20 mouse cellular contexts compared by ENCODE assay signal in the genomic region with DNA sequence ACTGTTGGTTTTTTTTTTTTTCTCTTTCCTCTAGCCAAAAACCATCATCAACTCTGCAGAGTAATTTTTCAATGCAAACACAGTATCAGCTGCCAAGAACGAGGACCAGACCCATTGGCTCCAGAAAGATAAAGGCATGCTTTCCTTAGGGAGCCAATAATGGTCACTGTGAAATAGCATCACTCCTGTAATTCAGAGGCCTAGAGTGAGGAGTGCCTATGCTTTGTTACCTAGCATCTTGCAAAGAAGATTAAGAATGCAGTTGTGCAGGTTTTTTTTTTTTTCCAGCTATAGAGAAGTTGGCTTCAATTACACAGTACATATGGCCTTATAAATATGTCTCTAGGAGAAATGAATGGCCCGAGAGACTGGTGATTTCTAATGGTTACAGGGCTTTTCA.
"Had no signal": no experiment of that assay in that cellular context is flagged by ENCODE, and none has a peak within 500 bp of the region (broad histone marks: within the 10 kb centered on the region; RNA-seq: fewer than 3 reads in every experiment).

No protein-coding gene starts in this region.

- DNase-seq: lung, adult 18-20 months; lung, postnatal 14 days; lung, postnatal 36 days; retina, postnatal 1 day; right cerebral cortex, adult 18-20 months; right cerebral cortex, postnatal 25 days; right cerebral cortex, postnatal 4 days; spleen, adult 18-20 months; thymus, adult 18-20 months; thymus, postnatal 14 days; thymus, postnatal 36 days had no signal

- H3K36me3 ChIP-seq: lung, embryonic 15.5 days; midbrain, embryonic 10.5 days; midbrain, embryonic 13.5 days; neural tube, embryonic 13.5 days; neural tube, embryonic 15.5 days had no signal

- H3K9ac ChIP-seq: liver, embryonic 14.5 days; lung, embryonic 15.5 days; midbrain, embryonic 13.5 days; neural tube, embryonic 13.5 days; neural tube, embryonic 15.5 days had no signal

- ATAC-seq: lung, postnatal 0 days; midbrain, embryonic 13.5 days; midbrain, embryonic 16.5 days had no signal

- H3K4me3 ChIP-seq: lung, embryonic 15.5 days; midbrain, embryonic 10.5 days; midbrain, embryonic 13.5 days; myocyte; neural tube, embryonic 13.5 days; neural tube, embryonic 15.5 days had no signal

- H3K27ac ChIP-seq: liver, embryonic 14.5 days; lung, embryonic 15.5 days; midbrain, embryonic 10.5 days; midbrain, embryonic 13.5 days; neural tube, embryonic 13.5 days; neural tube, embryonic 15.5 days had no signal

- H3K9me3 ChIP-seq: lung, embryonic 15.5 days; midbrain, embryonic 10.5 days; midbrain, embryonic 13.5 days; neural tube, embryonic 13.5 days; neural tube, embryonic 15.5 days had no signal

- H3K4me2 ChIP-seq: lung, embryonic 15.5 days; midbrain, embryonic 13.5 days; neural tube, embryonic 13.5 days; neural tube, embryonic 15.5 days had no signal

- H3K27me3 ChIP-seq: midbrain, embryonic 13.5 days; neural tube, embryonic 13.5 days; neural tube, embryonic 15.5 days had no signal
